ENCODE assay signal across 25 mouse cellular contexts in genomic region chr3:147029718-147030117, GRCm38 (mm10).
DNase-seq lines count a peak whose midpoint lies in the region; ATAC-seq and TF ChIP-seq lines count a peak whose summit lies in the region.
"Had no signal": no experiment of that assay in that cellular context is flagged by ENCODE, and none has a peak within 500 bp of the region (broad histone marks: within the 10 kb centered on the region; RNA-seq: fewer than 3 reads in every experiment).

No protein-coding gene starts in this region.

- H3K27ac ChIP-seq in hindbrain, postnatal 0 days: no peak overlapping the region
- no peak overlapping the region for H3K27ac ChIP-seq in hindbrain, embryonic 11.5 days (ENCODE audit: low read depth, low read length)
- H3K27ac ChIP-seq in CH12.LX (ENCODE audit: insufficient read depth, low read depth): no peak overlapping the region
- no peak overlapping the region for H3K27ac ChIP-seq in liver, embryonic 11.5 days (ENCODE audit: low read depth, low read length)
- H3K27ac ChIP-seq: embryonic facial prominence, embryonic 13.5 days; forebrain, embryonic 13.5 days; gastrocnemius, adult 2 months; heart, embryonic 13.5 days; hindbrain, embryonic 12.5 days; limb, embryonic 12.5 days; liver, embryonic 12.5 days; midbrain, embryonic 13.5 days; stomach, embryonic 15.5 days had no signal

- H3K79me2 ChIP-seq in CH12.LX (replicated peaks; ENCODE audit: control insufficient read depth, extremely low read depth, insufficient read depth, poor library complexity, severe bottlenecking): no peaks in the 10 kb centered on the region

- no peak for ATAC-seq in hindbrain, postnatal 0 days
- ATAC-seq in hindbrain, embryonic 11.5 days (ENCODE audit: low FRiP score): no peak
- peak; percentile 12 for ATAC-seq in Patski
- no peak for ATAC-seq in liver, embryonic 11.5 days (replicated peaks; ENCODE audit: low FRiP score)
- ATAC-seq: forebrain, embryonic 13.5 days; liver, embryonic 12.5 days; midbrain, embryonic 13.5 days had no signal

- H3K4me3 ChIP-seq in hindbrain, postnatal 0 days (ENCODE audit: low read length): no peak overlapping the region
- H3K4me3 ChIP-seq in hindbrain, embryonic 11.5 days (ENCODE audit: low read depth, low read length): no peak overlapping the region
- no peak overlapping the region for H3K4me3 ChIP-seq in CH12.LX (replicated peaks in 1 of 3; ENCODE audit: low read depth in 2 of 3, low read length in 2 of 3, poor library complexity in 1 of 3)
- no peak overlapping the region for H3K4me3 ChIP-seq in liver, embryonic 11.5 days (ENCODE audit: low read depth, low read length)
- H3K4me3 ChIP-seq: embryonic facial prominence, embryonic 13.5 days; erythroblast, embryonic 14.5 days; forebrain, embryonic 13.5 days; gastrocnemius, adult 2 months; heart, embryonic 13.5 days; hindbrain, embryonic 12.5 days; limb, embryonic 12.5 days; liver, embryonic 12.5 days; midbrain, embryonic 13.5 days; stomach, embryonic 15.5 days had no signal

- 0 out of 2 replicates have a peak, but pooled peaks have one; percentile 9 for TF ChIP-seq CTCF in hindbrain, postnatal 0 days (IDR thresholded peaks at IDR 0.05; ENCODE audit: low read depth)
- TF ChIP-seq CTCF in CH12.LX (conservative IDR thresholded peaks at IDR 0.05 in 1 of 2, IDR thresholded peaks at IDR 0.05 in 1 of 2; ENCODE audit: low read depth in 2 of 2, low read length in 2 of 2): peak in 1 of 2 experiments; percentile 59; a peak in 2 of 4 replicates
- TF ChIP-seq CTCF in Patski (IDR thresholded peaks at IDR 0.05): no peak

- CTCF ChIA-PET in Patski (lab: Charles Lee): interaction anchor here (1.2 kb wide), 1 partner anchor 16 kb away, joined by 3 read pairs; no protein-coding TSS in a partner anchor

- 75% methylated on average over 11 of the region's 11 CpGs for WGBS in hindbrain, postnatal 0 days
- WGBS in hindbrain, embryonic 11.5 days: 83% methylated on average over 11 of the region's 11 CpGs
- WGBS in liver, embryonic 11.5 days: 75% methylated on average over 11 of the region's 11 CpGs

- POLR2A ChIA-PET in Patski (lab: Charles Lee): no interaction called here

- no peaks in the 10 kb centered on the region for H3K36me3 ChIP-seq in hindbrain, postnatal 0 days (ENCODE audit: insufficient read depth, low read length)
- no peaks in the 10 kb centered on the region for H3K36me3 ChIP-seq in hindbrain, embryonic 11.5 days (ENCODE audit: control insufficient read depth, insufficient read depth, low read length)
- H3K36me3 ChIP-seq in CH12.LX (replicated peaks in 1 of 2; ENCODE audit: control insufficient read depth in 1 of 2, insufficient read depth in 1 of 2, low read length in 1 of 2): no peaks in the 10 kb centered on the region
- H3K36me3 ChIP-seq in liver, embryonic 11.5 days (ENCODE audit: control insufficient read depth, insufficient read depth, low read length): no peaks in the 10 kb centered on the region
- H3K36me3 ChIP-seq: embryonic facial prominence, embryonic 13.5 days; heart, embryonic 13.5 days; hindbrain, embryonic 12.5 days; limb, embryonic 12.5 days; liver, embryonic 12.5 days; midbrain, embryonic 13.5 days; stomach, embryonic 15.5 days had no signal

- no peaks in the 10 kb centered on the region for H3K27me3 ChIP-seq in hindbrain, postnatal 0 days (ENCODE audit: insufficient read depth, low read length)
- H3K27me3 ChIP-seq in hindbrain, embryonic 11.5 days (ENCODE audit: control insufficient read depth, insufficient read depth, low read length): no peaks in the 10 kb centered on the region
- no peaks in the 10 kb centered on the region for H3K27me3 ChIP-seq in CH12.LX (replicated peaks)
- H3K27me3 ChIP-seq in Patski: no peaks in the 10 kb centered on the region
- H3K27me3 ChIP-seq in liver, embryonic 11.5 days (replicated peaks; ENCODE audit: control insufficient read depth, insufficient read depth, low read length): no peaks in the 10 kb centered on the region
- H3K27me3 ChIP-seq: embryonic facial prominence, embryonic 13.5 days; forebrain, embryonic 13.5 days; heart, embryonic 13.5 days; hindbrain, embryonic 12.5 days; limb, embryonic 12.5 days; liver, embryonic 12.5 days; midbrain, embryonic 13.5 days; stomach, embryonic 15.5 days had no signal

- DNase-seq in hindbrain, postnatal 0 days (ENCODE audit: low spot score): no peak
- DNase-seq in hindbrain, embryonic 11.5 days (ENCODE audit: low spot score): no peak
- DNase-seq in kidney, postnatal 4 days: peak; percentile 24 to 43
- DNase-seq in kidney, postnatal 25 days: no peak
- DNase-seq in CH12.LX (ENCODE audit: extremely low read depth) (peak; percentile 15), Patski (ENCODE audit: low read depth, low spot score) (no peak)
- DNase-seq in lung, postnatal 36 days: no peak
- DNase-seq in liver, embryonic 11.5 days (ENCODE audit: low spot score): no peak
- DNase-seq: adrenal gland, postnatal 25 days; B cell, adult 2 months; cerebellum, adult 9-10 months; gastrocnemius, adult 2 months; heart, postnatal 14 days; kidney, adult 8-10 months; lung, adult 18-20 months; lung, postnatal 10 days had no signal

- no peak; the same call in 1 of the 2 replicates for TF ChIP-seq RAD21 in CH12.LX (IDR thresholded peaks at IDR 0.05; ENCODE audit: low read depth, low read length)

- TF ChIP-seq EP300 in CH12.LX (IDR thresholded peaks at IDR 0.05; ENCODE audit: low read length): no peak

- H3K9ac ChIP-seq in hindbrain, postnatal 0 days (replicated peaks; ENCODE audit: low read length): no peak overlapping the region
- H3K9ac ChIP-seq in hindbrain, embryonic 11.5 days (ENCODE audit: low read depth, low read length): no peak overlapping the region
- no peak overlapping the region for H3K9ac ChIP-seq in CH12.LX (ENCODE audit: insufficient read depth, low read depth)
- no peak overlapping the region for H3K9ac ChIP-seq in liver, embryonic 11.5 days (ENCODE audit: low read depth, low read length)
- H3K9ac ChIP-seq: embryonic facial prominence, embryonic 13.5 days; forebrain, embryonic 13.5 days; heart, embryonic 13.5 days; hindbrain, embryonic 12.5 days; limb, embryonic 12.5 days; liver, embryonic 12.5 days; midbrain, embryonic 13.5 days; stomach, embryonic 15.5 days had no signal

- dilution Hi-C loops in CH12.LX (cut with MboI; ENCODE audit: extremely low pct_ligation_motif_present, extremely low pct_unique_long_range_greater_than_20kb, low sequenced_read_pairs): no loop called here

- no peaks in the 10 kb centered on the region for H3K4me1 ChIP-seq in hindbrain, postnatal 0 days (ENCODE audit: insufficient read depth, low read length)
- no peaks in the 10 kb centered on the region for H3K4me1 ChIP-seq in hindbrain, embryonic 11.5 days (replicated peaks; ENCODE audit: control insufficient read depth, insufficient read depth, low read length)
- no peaks in the 10 kb centered on the region; a peak in 1 of 4 replicates for H3K4me1 ChIP-seq in CH12.LX (ENCODE audit: control insufficient read depth in 1 of 2, insufficient read depth in 2 of 2)
- no peaks in the 10 kb centered on the region for H3K4me1 ChIP-seq in liver, embryonic 11.5 days (replicated peaks; ENCODE audit: control insufficient read depth, insufficient read depth, low read length)
- H3K4me1 ChIP-seq: embryonic facial prominence, embryonic 13.5 days; forebrain, embryonic 13.5 days; limb, embryonic 12.5 days; liver, embryonic 12.5 days; midbrain, embryonic 13.5 days; stomach, embryonic 15.5 days had no signal

- H3K9me3 ChIP-seq in hindbrain, postnatal 0 days (ENCODE audit: low read length): no peaks in the 10 kb centered on the region
- H3K9me3 ChIP-seq in hindbrain, embryonic 11.5 days (ENCODE audit: control insufficient read depth, low read length): no peaks in the 10 kb centered on the region
- no peaks in the 10 kb centered on the region for H3K9me3 ChIP-seq in CH12.LX (replicated peaks; ENCODE audit: low read length)
- no peaks in the 10 kb centered on the region for H3K9me3 ChIP-seq in liver, embryonic 11.5 days (ENCODE audit: control insufficient read depth, low read length)
- H3K9me3 ChIP-seq: embryonic facial prominence, embryonic 13.5 days; forebrain, embryonic 13.5 days; heart, embryonic 13.5 days; hindbrain, embryonic 12.5 days; limb, embryonic 12.5 days; liver, embryonic 12.5 days; midbrain, embryonic 13.5 days; stomach, embryonic 15.5 days had no signal

- in situ Hi-C loops in CH12.LX (cut with MboI; ENCODE audit: low pct_ligation_motif_present, low pct_unique_long_range_greater_than_20kb, low sequenced_read_pairs): no loop called here
- in situ Hi-C loops in Patski (cut with MboI; ENCODE audit: low pct_unique_long_range_greater_than_20kb): no loop called here

- TF ChIP-seq POLR2A in CH12.LX (IDR thresholded peaks at IDR 0.05; ENCODE audit: low read depth, low read length): no peak

- no peak overlapping the region for H3K4me2 ChIP-seq in hindbrain, postnatal 0 days (ENCODE audit: low read depth, low read length)
- H3K4me2 ChIP-seq in hindbrain, embryonic 11.5 days (replicated peaks; ENCODE audit: low read depth, low read length): no peak overlapping the region
- H3K4me2 ChIP-seq in CH12.LX (ENCODE audit: insufficient read depth, low read depth, poor library complexity, severe bottlenecking): peak overlapping the region; percentile 21; the same call in 1 of the 2 replicates
- no peak overlapping the region for H3K4me2 ChIP-seq in liver, embryonic 11.5 days
- H3K4me2 ChIP-seq: embryonic facial prominence, embryonic 13.5 days; forebrain, embryonic 13.5 days; heart, embryonic 13.5 days; limb, embryonic 12.5 days; liver, embryonic 12.5 days; midbrain, embryonic 13.5 days; stomach, embryonic 15.5 days had no signal

TF ChIP-seq in CH12.LX, 34 proteins besides CTCF, POLR2A, EP300 and RAD21:
- TF ChIP-seq KAT2A (IDR thresholded peaks at IDR 0.05; ENCODE audit: insufficient replicate concordance, low read length) (no peak), MYC (IDR thresholded peaks at IDR 0.05; ENCODE audit: low read depth, low read length) (no peak), MAX (IDR thresholded peaks at IDR 0.05; ENCODE audit: low read length) (no peak), JUN (IDR thresholded peaks at IDR 0.05; ENCODE audit: insufficient read depth, low read depth, low read length) (no peak), GABPA (IDR thresholded peaks at IDR 0.05; ENCODE audit: insufficient replicate concordance, low read depth, low read length) (no peak), MAZ (IDR thresholded peaks at IDR 0.05; ENCODE audit: low read depth, low read length) (no peak), SIN3A (IDR thresholded peaks at IDR 0.05; ENCODE audit: low read length) (no peak), ZNF384 (IDR thresholded peaks at IDR 0.05; ENCODE audit: low read depth, low read length) (no peak), CHD2 (IDR thresholded peaks at IDR 0.05; ENCODE audit: low read length) (no peak), USF2 (conservative IDR thresholded peaks at IDR 0.05; ENCODE audit: low read depth, low read length) (no peak), NRF1 (IDR thresholded peaks at IDR 0.05; ENCODE audit: low read depth, low read length) (no peak), PAX5 (IDR thresholded peaks at IDR 0.05; ENCODE audit: low read length) (no peak), ZC3H11A (IDR thresholded peaks at IDR 0.05; ENCODE audit: low read depth, low read length) (no peak), MXI1 (IDR thresholded peaks at IDR 0.05; ENCODE audit: low read depth, low read length) (no peak), IRF4 (IDR thresholded peaks at IDR 0.05; ENCODE audit: low read depth, low read length) (no peak)

Comparison
In these comparisons a context has a peak if more than half of its experiments do, and no peak if none do; other contexts are left out.
1. DNase-seq: peak in kidney, postnatal 4 days (2 of 2) and CH12.LX (single experiment); none in hindbrain, postnatal 0 days (single experiment), hindbrain, embryonic 11.5 days (single experiment), kidney, postnatal 25 days (0 of 2), Patski (single experiment), lung, postnatal 36 days (single experiment) and liver, embryonic 11.5 days (single experiment).